Mouse (Mus musculus): ENCODE measurements around the gene Plxna2. TPM values are rescaled to one million over a fixed set of nuclear protein-coding genes. Genes with fewer than 3 reads are reported as not detected.

The Plxna2 gene
- polyA plus RNA-seq, 1 experiment from 2014 or later = 7.4 TPM

- Histone ChIP-seq H3K9me3 (no peaks in the 10 kb centered on the region), H3K36me3 (replicated peaks) (no peaks in the 10 kb centered on the region), H3K27me3 (ENCODE audit: poor library complexity, severe bottlenecking) (no peaks in the 10 kb centered on the region), H3K27ac (no peak overlapping the region), H3K4me1 (peaks cover 8% of the 10 kb centered on the region; the same call in 1 of the 2 replicates), H3K4me3 (no peak overlapping the region)
- no peak for DNase-seq (ENCODE audit: extremely low spot score, low spot score)
- WGBS = 92% methylated on average over 4 of the region's 4 CpGs
Measured at GRCm38 (mm10) chr1:194847014-194847413, 229.0 kb downstream of the Plxna2 start.

GRCm38 (mm10) chr1:194851242-194852064 lies 233.4 kb downstream of the Plxna2 start:
- no peaks in the 10 kb centered on the region for H3K9me3 ChIP-seq
- H3K27ac ChIP-seq = no peak overlapping the region
- no peaks in the 10 kb centered on the region for H3K36me3 ChIP-seq (replicated peaks)
- WGBS = 74% methylated on average over 4 of the region's 4 CpGs
- DNase-seq (ENCODE audit: extremely low spot score, low spot score) = no peak
- H3K4me1 ChIP-seq = peaks cover 8% of the 10 kb centered on the region; the same call in 1 of the 2 replicates
- no peaks in the 10 kb centered on the region for H3K27me3 ChIP-seq (ENCODE audit: poor library complexity, severe bottlenecking)
- no peak overlapping the region for H3K4me3 ChIP-seq

- Histone ChIP-seq H3K27ac (no peak overlapping the region), H3K4me1 (peaks cover 8% of the 10 kb centered on the region; the same call in 1 of the 2 replicates), H3K27me3 (ENCODE audit: poor library complexity, severe bottlenecking) (no peaks in the 10 kb centered on the region), H3K9me3 (no peaks in the 10 kb centered on the region), H3K4me3 (no peak overlapping the region), H3K36me3 (replicated peaks) (no peaks in the 10 kb centered on the region)
- 84% methylated on average over 2 of the region's 2 CpGs for WGBS
- no peak for DNase-seq (ENCODE audit: extremely low spot score, low spot score)
Measured at GRCm38 (mm10) chr1:194852065-194852358, 234.0 kb downstream of the Plxna2 start.

Small RNA genes within 50 kb of the gene (microRNA-seq; reads per million reads assigned to microRNA genes)
- gene Mir3962 = not detected
